In the genomic region with DNA sequence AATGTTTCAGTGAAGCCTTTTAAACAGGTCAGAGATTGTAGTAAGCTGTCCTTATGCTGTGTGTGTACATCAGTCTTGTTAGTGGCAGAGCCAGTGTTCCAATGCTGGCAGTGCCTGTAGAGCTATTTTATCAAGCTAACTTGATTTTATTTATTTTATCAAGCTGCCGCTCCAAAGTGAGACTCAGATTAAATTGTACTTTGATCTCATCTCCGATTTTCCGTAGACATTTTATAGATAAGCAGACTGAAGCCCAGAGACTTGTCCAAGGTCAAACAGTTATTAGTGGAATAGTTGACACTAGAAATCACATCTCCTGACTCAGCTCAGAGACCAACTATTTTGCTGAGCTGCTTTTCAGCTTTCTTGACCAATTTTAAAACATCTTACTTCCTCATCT, we compare ENCODE assay signal across 13 mouse cellular contexts. TPM values are rescaled to one million over a fixed set of nuclear protein-coding genes. Genes with fewer than 3 reads are reported as not detected.
DNase-seq lines count a peak whose midpoint lies in the region; ATAC-seq and TF ChIP-seq lines count a peak whose summit lies in the region.
"Had no signal": no experiment of that assay in that cellular context is flagged by ENCODE, and none has a peak within 500 bp of the region (broad histone marks: within the 10 kb centered on the region; RNA-seq: fewer than 3 reads in every experiment).

No protein-coding gene starts in this region.

- H3K9ac ChIP-seq in heart, embryonic 11.5 days (ENCODE audit: low read depth, low read length) = no peak overlapping the region
- no peak overlapping the region for H3K9ac ChIP-seq in intestine, embryonic 14.5 days (ENCODE audit: low read length)
- H3K9ac ChIP-seq in intestine, embryonic 15.5 days = no peak overlapping the region
- no peak overlapping the region for H3K9ac ChIP-seq in neural tube, embryonic 13.5 days
- no peak overlapping the region for H3K9ac ChIP-seq in stomach, postnatal 0 days (ENCODE audit: low read length)
- no peak overlapping the region for H3K9ac ChIP-seq in kidney, embryonic 14.5 days (ENCODE audit: low read depth, low read length)

- no peaks in the 10 kb centered on the region for H3K9me3 ChIP-seq in heart, embryonic 11.5 days (replicated peaks; ENCODE audit: control insufficient read depth, low read length)
- H3K9me3 ChIP-seq in intestine, embryonic 14.5 days (ENCODE audit: control insufficient read depth, low read length) = no peaks in the 10 kb centered on the region
- no peaks in the 10 kb centered on the region for H3K9me3 ChIP-seq in intestine, embryonic 15.5 days
- no peaks in the 10 kb centered on the region for H3K9me3 ChIP-seq in neural tube, embryonic 13.5 days
- H3K9me3 ChIP-seq in stomach, postnatal 0 days (ENCODE audit: control insufficient read depth, low read length) = no peaks in the 10 kb centered on the region
- H3K9me3 ChIP-seq in kidney, embryonic 14.5 days (ENCODE audit: control insufficient read depth, low read length) = no peaks in the 10 kb centered on the region
- H3K9me3 ChIP-seq: G1E had no signal

- no peak for TF ChIP-seq CTCF in stomach, postnatal 0 days (IDR thresholded peaks at IDR 0.05; ENCODE audit: low read depth)

- DNase-seq in heart, postnatal 36 days = no peak
- no peak for DNase-seq in intestine, embryonic 14.5 days (ENCODE audit: low spot score)
- DNase-seq in neural tube, embryonic 10.5 days (ENCODE audit: extremely low spot score, low spot score) = no peak
- no peak for DNase-seq in stomach, postnatal 0 days (ENCODE audit: low spot score)
- DNase-seq: adrenal gland, adult 8-10 months; cerebellum, postnatal 10 days; gastrocnemius, postnatal 36 days had no signal

- intact Hi-C loops in heart, postnatal 36 days (cut with DNase I) = loop anchor here (2.0 to 5.0 kb wide), 2 partner anchors 18 to 53 kb away; no protein-coding TSS in a partner anchor

- WGBS in heart, embryonic 11.5 days (ENCODE audit: insufficient replicate concordance) = 55% methylated on average over 3 of the region's 3 CpGs
- whole genome bisulfite sequencing in intestine, embryonic 14.5 days = 74% methylated on average over 3 of the region's 3 CpGs
- 55% methylated on average over 3 of the region's 3 CpGs for WGBS in intestine, embryonic 15.5 days
- 96% methylated on average over 3 of the region's 3 CpGs for WGBS in neural tube, embryonic 13.5 days
- WGBS in stomach, postnatal 0 days = 49% methylated on average over 3 of the region's 3 CpGs
- 86% methylated on average over 3 of the region's 3 CpGs for WGBS in kidney, embryonic 14.5 days

- H3K27ac ChIP-seq in heart, embryonic 11.5 days (ENCODE audit: low read depth, low read length) = no peak overlapping the region
- H3K27ac ChIP-seq in intestine, embryonic 14.5 days (ENCODE audit: low read depth) = no peak overlapping the region
- H3K27ac ChIP-seq in intestine, embryonic 15.5 days = no peak overlapping the region
- no peak overlapping the region for H3K27ac ChIP-seq in neural tube, embryonic 13.5 days (replicated peaks)
- no peak overlapping the region for H3K27ac ChIP-seq in stomach, postnatal 0 days (replicated peaks)
- no peak overlapping the region for H3K27ac ChIP-seq in kidney, embryonic 14.5 days (ENCODE audit: low read depth, low read length)

- H3K4me2 ChIP-seq in heart, embryonic 11.5 days = peak overlapping the region; percentile 25; the same call in 1 of the 2 replicates
- H3K4me2 ChIP-seq in intestine, embryonic 14.5 days (ENCODE audit: low read length) = peak overlapping the region; percentile 53
- H3K4me2 ChIP-seq in intestine, embryonic 15.5 days (replicated peaks) = no peak overlapping the region; the same call in 1 of the 2 replicates
- peak overlapping the region; percentile 86; the same call in 1 of the 2 replicates for H3K4me2 ChIP-seq in neural tube, embryonic 13.5 days
- 0 out of 2 replicates have a peak overlapping the region, but pooled peaks have one; percentile 1 for H3K4me2 ChIP-seq in stomach, postnatal 0 days (replicated peaks; ENCODE audit: low read depth)
- no peak overlapping the region; the same call in 1 of the 2 replicates for H3K4me2 ChIP-seq in kidney, embryonic 14.5 days (replicated peaks; ENCODE audit: low read depth, low read length)

- H3K27me3 ChIP-seq in heart, embryonic 11.5 days (ENCODE audit: control insufficient read depth, insufficient read depth, low read length) = no peaks in the 10 kb centered on the region
- no peaks in the 10 kb centered on the region for H3K27me3 ChIP-seq in intestine, embryonic 14.5 days (replicated peaks; ENCODE audit: control insufficient read depth, insufficient read depth, low read length)
- no peaks in the 10 kb centered on the region for H3K27me3 ChIP-seq in intestine, embryonic 15.5 days (replicated peaks)
- H3K27me3 ChIP-seq in neural tube, embryonic 13.5 days = peaks cover 7% of the 10 kb centered on the region; the same call in 1 of the 2 replicates
- H3K27me3 ChIP-seq in stomach, postnatal 0 days (ENCODE audit: control insufficient read depth, insufficient read depth, low read length) = no peaks in the 10 kb centered on the region
- no peaks in the 10 kb centered on the region for H3K27me3 ChIP-seq in kidney, embryonic 14.5 days (ENCODE audit: control insufficient read depth, insufficient read depth, low read length)

- no peak for ATAC-seq in heart, embryonic 11.5 days (replicated peaks; ENCODE audit: insufficient number of reproducible peaks, low FRiP score, low TSS enrichment)
- no peak for ATAC-seq in intestine, embryonic 14.5 days (replicated peaks; ENCODE audit: low FRiP score, low TSS enrichment, low read depth)
- ATAC-seq in intestine, embryonic 15.5 days = no peak
- ATAC-seq in neural tube, embryonic 13.5 days (ENCODE audit: low read depth) = no peak
- no peak for ATAC-seq in stomach, postnatal 0 days (ENCODE audit: low FRiP score, low TSS enrichment)
- no peak for ATAC-seq in kidney, embryonic 14.5 days (ENCODE audit: low FRiP score, low TSS enrichment)
- ATAC-seq: inflammation-experienced regulatory T-cells, adult 6 months had no signal

- no peak for TF ChIP-seq EP300 in stomach, postnatal 0 days (optimal IDR thresholded peaks at IDR 0.05)

- peaks cover 15% of the 10 kb centered on the region for H3K4me1 ChIP-seq in heart, embryonic 11.5 days (ENCODE audit: control insufficient read depth, insufficient read depth, low read length)
- H3K4me1 ChIP-seq in intestine, embryonic 14.5 days (replicated peaks; ENCODE audit: control insufficient read depth, insufficient read depth, low read length) = peaks cover 7% of the 10 kb centered on the region
- 0 out of 2 replicates have a peak, but pooled peaks cover 3% of the 10 kb centered on the region for H3K4me1 ChIP-seq in intestine, embryonic 15.5 days (replicated peaks)
- peaks cover 36% of the 10 kb centered on the region for H3K4me1 ChIP-seq in neural tube, embryonic 13.5 days (replicated peaks)
- H3K4me1 ChIP-seq in stomach, postnatal 0 days (replicated peaks; ENCODE audit: control insufficient read depth, insufficient read depth) = no peaks in the 10 kb centered on the region
- 0 out of 2 replicates have a peak, but pooled peaks cover 4% of the 10 kb centered on the region for H3K4me1 ChIP-seq in kidney, embryonic 14.5 days (ENCODE audit: control insufficient read depth, insufficient read depth, low read length)

- 0 out of 2 replicates have a peak overlapping the region, but pooled peaks have one; percentile 12 for H3K4me3 ChIP-seq in heart, embryonic 11.5 days (ENCODE audit: low read depth, low read length)
- no peak overlapping the region for H3K4me3 ChIP-seq in intestine, embryonic 14.5 days (ENCODE audit: low read depth, low read length)
- no peak overlapping the region for H3K4me3 ChIP-seq in intestine, embryonic 15.5 days (replicated peaks)
- no peak overlapping the region for H3K4me3 ChIP-seq in neural tube, embryonic 13.5 days
- H3K4me3 ChIP-seq in stomach, postnatal 0 days (ENCODE audit: low read depth, low read length) = no peak overlapping the region
- H3K4me3 ChIP-seq in kidney, embryonic 14.5 days (ENCODE audit: low read length) = no peak overlapping the region

- no peaks in the 10 kb centered on the region for H3K36me3 ChIP-seq in heart, embryonic 11.5 days (ENCODE audit: control insufficient read depth, insufficient read depth, low read length)
- no peaks in the 10 kb centered on the region for H3K36me3 ChIP-seq in intestine, embryonic 14.5 days (ENCODE audit: control insufficient read depth, insufficient read depth, low read length)
- no peaks in the 10 kb centered on the region for H3K36me3 ChIP-seq in intestine, embryonic 15.5 days
- no peaks in the 10 kb centered on the region for H3K36me3 ChIP-seq in neural tube, embryonic 13.5 days
- no peaks in the 10 kb centered on the region for H3K36me3 ChIP-seq in stomach, postnatal 0 days (ENCODE audit: control insufficient read depth, insufficient read depth, low read length)
- H3K36me3 ChIP-seq in kidney, embryonic 14.5 days (ENCODE audit: control insufficient read depth, insufficient read depth, low read length) = no peaks in the 10 kb centered on the region

RNA-seq across cellular contexts. Expression of gene Snx13, which starts 1.9 kb away (rescaled TPM):
- 26.8 and 37.4 TPM in 2 replicates for polyA plus RNA-seq in heart, embryonic 11.5 days (2014; fragmentation: Nextera tagmentation; extraction: Ambion mirVana)
- total RNA-seq in heart, postnatal 36 days (2021) = 10 to 100 TPM; 65.7 to 67.8 TPM
- 20.8 and 22.8 TPM in 2 replicates for polyA plus RNA-seq in intestine, embryonic 14.5 days (2014; fragmentation: Nextera tagmentation; extraction: Ambion mirVana)
- 26.3 and 29.5 TPM in 2 replicates for polyA plus RNA-seq in intestine, embryonic 15.5 days (2015; fragmentation: Nextera tagmentation; extraction: Ambion mirVana)
- polyA plus RNA-seq in neural tube, embryonic 13.5 days (2015; fragmentation: Nextera tagmentation; extraction: Ambion mirVana) = 23.7 and 25.3 TPM in 2 replicates
- 16.8 and 17.8 TPM in 2 replicates for polyA plus RNA-seq in stomach, postnatal 0 days (2015; fragmentation: Nextera tagmentation; extraction: Ambion mirVana)
- 13.9 and 23.5 TPM in 2 replicates for polyA plus RNA-seq in kidney, embryonic 14.5 days (2014; fragmentation: Nextera tagmentation; extraction: Ambion mirVana)

Comparison
In these comparisons a context has a peak if more than half of its experiments do, and no peak if none do; other contexts are left out.
1. H3K4me2 ChIP-seq: peak in heart, embryonic 11.5 days (single experiment), intestine, embryonic 14.5 days (single experiment), neural tube, embryonic 13.5 days (single experiment) and stomach, postnatal 0 days (single experiment); none in intestine, embryonic 15.5 days (single experiment) and kidney, embryonic 14.5 days (single experiment).